Mouse (Mus musculus) v-Abl transformed pro-B cells (cell line): ENCODE measurements around the gene Cage1.

Experiments used
- in situ Hi-C, 2 experiments: fragments of 400-800 bp; cut with MboI; formaldehyde crosslinking; loops; one replicate each; pipeline ENCODE4 v1.15.1; 2025; ENCODE audit not compliant: unreplicated experiment in 2 of 2

The Cage1 gene

DNA sequence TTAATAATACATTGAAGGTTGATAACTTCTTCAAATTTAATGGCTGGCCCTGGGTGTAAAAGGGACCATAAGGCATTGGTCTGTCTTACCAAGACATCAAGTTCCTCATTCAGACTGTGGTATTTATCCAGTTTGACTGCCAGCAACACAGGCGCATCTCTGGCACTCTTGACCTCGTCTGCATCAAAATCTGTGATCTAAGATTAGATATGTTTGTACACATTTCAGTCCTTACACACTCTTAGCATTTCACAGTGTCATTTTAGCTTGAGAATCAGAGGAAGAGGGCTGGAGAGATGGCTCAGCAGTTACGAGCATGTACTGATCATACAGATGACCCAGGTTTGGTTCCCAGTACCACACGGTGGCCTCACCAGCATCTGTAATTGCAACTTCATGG is 21.3 kb downstream of the Cage1 start:
- in situ Hi-C loops: no loop called here

DNA sequence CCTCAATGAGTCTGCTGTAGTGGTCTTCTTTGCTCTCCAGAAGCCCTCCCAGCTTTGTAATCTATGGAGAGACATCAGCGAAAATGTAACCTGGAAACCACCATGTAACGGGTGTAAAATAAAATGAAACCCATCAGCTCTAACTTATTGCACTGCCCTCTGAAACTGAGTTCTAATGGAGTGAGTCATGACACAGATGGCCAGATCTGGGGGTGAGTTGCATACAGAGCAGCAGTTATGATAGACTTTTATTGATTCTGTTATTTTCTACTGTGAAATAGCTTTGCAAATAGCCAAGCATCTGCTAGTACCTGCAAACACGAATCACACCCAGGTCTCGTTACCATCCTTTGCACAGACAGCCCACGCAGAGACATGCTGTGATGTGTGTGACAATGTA is 24.4 kb downstream of the Cage1 start:
- in situ Hi-C loops: no loop called here

DNA sequence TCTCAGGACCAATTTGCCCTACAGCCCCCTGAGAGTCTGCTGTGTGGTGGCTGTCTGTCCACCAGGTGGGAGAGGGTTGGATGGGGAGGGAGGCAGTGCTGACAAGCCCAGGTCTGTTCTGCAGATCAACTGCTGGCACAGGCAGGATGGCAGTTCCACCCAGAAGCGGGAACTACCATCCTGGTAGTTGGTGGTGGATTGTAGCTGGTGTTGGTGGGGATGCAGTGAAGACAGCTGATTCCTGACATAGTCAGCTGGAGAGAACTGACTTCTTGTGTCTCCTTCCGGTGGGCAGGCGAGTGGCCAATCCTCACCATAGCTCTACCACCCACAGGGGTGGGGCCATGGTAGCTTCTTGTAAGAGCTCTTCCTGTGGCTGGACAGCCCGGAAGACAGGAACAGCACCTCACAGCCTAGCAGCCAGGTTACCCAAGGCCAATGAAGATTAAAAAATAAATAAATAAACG is 26.4 kb downstream of the Cage1 start:
- in situ Hi-C loops: no loop called here

GRCm38 (mm10) chr13:38009721-38010408 is 27.0 kb downstream of the Cage1 start:
- in situ Hi-C loops: no loop called here

DNA sequence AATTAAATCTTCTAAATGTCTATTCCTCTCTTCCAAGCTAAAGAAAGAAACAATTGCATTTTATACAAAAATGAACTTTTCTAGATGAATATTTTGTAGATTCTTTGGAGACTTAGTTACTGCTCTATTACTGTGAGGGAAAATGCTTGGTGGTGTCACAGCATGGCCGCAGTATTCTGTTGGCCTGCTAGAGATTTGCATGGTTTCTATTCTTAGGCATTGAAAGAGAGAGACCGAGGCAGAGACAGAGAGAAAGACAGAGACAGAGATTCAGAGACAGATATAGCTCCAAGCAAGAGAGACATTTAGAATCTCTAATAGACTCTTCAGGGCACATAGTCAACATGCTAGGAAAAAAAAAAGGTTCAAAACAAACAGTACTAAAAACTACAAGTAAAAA is 28.9 kb downstream of the Cage1 start:
- in situ Hi-C loops: no loop called here

DNA sequence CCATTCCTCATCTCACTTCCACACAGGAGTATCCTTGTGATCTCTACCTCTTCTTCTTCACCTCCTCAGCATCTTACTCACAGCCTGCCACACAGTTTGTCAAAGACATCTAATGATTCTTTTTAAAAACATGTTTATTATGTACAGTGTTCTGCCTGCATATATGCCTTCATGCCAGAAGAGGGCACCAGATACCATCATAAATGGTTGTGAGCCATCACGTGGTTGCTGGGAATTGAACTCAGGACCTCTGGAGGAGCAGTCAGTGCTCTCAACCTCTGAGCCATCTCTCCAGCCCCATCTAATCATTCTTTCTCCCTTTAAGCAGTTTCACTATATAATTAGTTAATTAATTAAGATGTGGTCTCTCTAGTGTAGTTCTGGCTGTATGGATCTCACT is 34.4 kb downstream of the Cage1 start:
- in situ Hi-C loops: no loop called here

DNA sequence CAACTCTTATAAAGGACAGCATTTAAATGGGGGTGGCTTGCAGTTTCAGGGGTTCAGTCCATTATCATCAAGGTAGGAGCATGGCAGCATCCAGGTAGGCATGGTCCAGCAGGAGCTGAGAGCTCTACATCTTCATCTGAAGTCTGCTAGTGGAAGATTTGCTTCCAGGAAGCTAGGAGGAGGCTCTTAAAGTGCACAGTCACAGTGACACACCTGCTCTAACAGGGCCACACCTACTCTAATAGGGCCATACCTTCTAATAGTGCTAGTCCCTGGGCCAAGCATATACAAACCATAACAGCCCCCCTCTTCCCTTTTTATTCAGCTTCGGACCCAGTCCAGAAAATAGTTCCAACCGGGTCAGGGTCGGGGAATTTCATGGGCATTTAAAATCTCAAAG is 37.2 kb downstream of the Cage1 start:
- in situ Hi-C loops: loop anchor here (25.0 kb wide), 2 partner anchors 213 to 513 kb away; partner anchors contain the start of gene Snrnp48 (in 2 of the 2)

GRCm38 (mm10) chr13:37994405-37994749 is 42.5 kb downstream of the Cage1 start:
- in situ Hi-C loops: loop anchor here (5.0 to 25.0 kb wide), 3 partner anchors 43 to 518 kb away; partner anchors contain the start of genes Cage1 (in 2 of the 2), Riok1 (in 2 of the 2) and Snrnp48 (in 2 of the 2)

- in situ Hi-C loops: loop anchor here (5.0 to 25.0 kb wide), 3 partner anchors 43 to 518 kb away; partner anchors contain the start of genes Cage1 (in 2 of the 2), Riok1 (in 2 of the 2) and Snrnp48 (in 2 of the 2)
Measured at GRCm38 (mm10) chr13:37993704-37994404, 43.0 kb downstream of the Cage1 start, which contains the start of gene Ssr1. Ssr1 (minus strand) TSS chr13:37994217.

- in situ Hi-C loops: loop anchor here (5.0 to 25.0 kb wide), 3 partner anchors 44 to 519 kb away; partner anchors contain the start of genes Cage1 (in 2 of the 2), Riok1 (in 2 of the 2) and Snrnp48 (in 2 of the 2)
Measured at GRCm38 (mm10) chr13:37993376-37993703, 43.5 kb downstream of the Cage1 start.

DNA sequence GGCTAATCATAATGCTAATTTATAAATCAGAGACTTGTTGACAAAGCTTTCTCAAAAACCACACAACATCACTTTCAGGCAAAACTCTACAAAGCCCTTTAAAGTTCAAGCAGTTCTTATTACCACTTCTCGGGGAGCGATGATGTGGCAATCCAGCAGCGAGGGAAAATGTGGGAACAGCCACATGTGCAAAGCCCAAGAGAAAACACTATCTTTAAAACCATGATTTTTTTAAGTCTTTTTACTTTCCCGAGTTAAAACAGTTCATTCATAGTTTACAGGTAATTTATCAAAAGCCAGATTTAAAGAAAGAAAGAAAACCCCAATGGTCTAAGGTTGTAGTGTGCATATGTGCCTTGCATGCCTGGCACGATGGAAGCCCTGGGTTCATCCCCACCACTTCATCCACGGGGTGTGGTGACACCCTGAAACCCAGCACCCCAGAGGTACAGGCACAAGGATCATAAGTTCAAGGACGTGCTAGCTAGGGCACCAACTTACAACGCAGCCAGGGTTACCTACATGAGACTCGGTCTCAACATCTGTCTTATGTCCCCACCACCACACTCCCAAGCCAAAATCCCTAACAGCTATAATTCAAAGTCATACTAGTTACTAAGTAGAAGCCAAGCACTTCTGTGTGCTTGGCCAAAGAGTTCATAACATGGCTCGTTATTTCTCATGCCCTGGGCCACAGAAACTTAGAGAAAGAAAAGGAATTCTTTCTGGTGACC is 44.1 kb downstream of the Cage1 start:
- in situ Hi-C loops: loop anchor here (5.0 to 25.0 kb wide), 3 partner anchors 44 to 519 kb away; partner anchors contain the start of genes Cage1 (in 2 of the 2), Riok1 (in 2 of the 2) and Snrnp48 (in 2 of the 2)

- in situ Hi-C loops: loop anchor here (5.0 to 25.0 kb wide), 3 partner anchors 48 to 523 kb away; partner anchors contain the start of genes Cage1 (in 2 of the 2), Riok1 (in 2 of the 2) and Snrnp48 (in 2 of the 2)
Measured at GRCm38 (mm10) chr13:37989701-37990100, 47.2 kb downstream of the Cage1 start.

GRCm38 (mm10) chr13:37986166-37986565 is 50.7 kb downstream of the Cage1 start:
- in situ Hi-C loops: loop anchor here (25.0 kb wide), 2 partner anchors 226 to 526 kb away; partner anchors contain the start of gene Snrnp48 (in 2 of the 2)

DNA sequence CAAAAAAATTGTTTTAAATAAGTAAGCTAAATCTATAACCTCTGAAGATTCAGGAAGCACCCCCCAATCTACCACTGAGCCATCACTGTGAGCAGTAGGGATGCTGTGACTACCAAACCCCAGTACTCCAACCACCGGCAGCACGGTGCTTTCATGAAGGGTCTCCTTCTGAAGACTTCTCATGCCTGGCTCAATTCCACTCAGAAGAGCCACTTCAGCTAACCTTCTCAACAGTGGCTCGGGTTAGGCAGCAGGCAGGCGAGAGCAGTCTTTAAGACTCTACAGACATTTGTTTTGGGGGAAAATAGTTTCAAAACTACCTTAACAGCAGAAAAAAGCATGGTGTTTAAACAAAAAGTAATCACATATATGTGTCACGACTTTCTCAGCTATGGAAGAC is 55.8 kb downstream of the Cage1 start:
- in situ Hi-C loops: loop anchor here (25.0 kb wide), 2 partner anchors 231 to 531 kb away; partner anchors contain the start of gene Snrnp48 (in 2 of the 2)

- in situ Hi-C loops: loop anchor here (25.0 kb wide), 2 partner anchors 232 to 532 kb away; partner anchors contain the start of gene Snrnp48 (in 2 of the 2)
Measured at GRCm38 (mm10) chr13:37980346-37980745, 56.5 kb downstream of the Cage1 start.

GRCm38 (mm10) chr13:37979506-37979905 is 57.4 kb downstream of the Cage1 start:
- in situ Hi-C loops: loop anchor here (10.0 to 25.0 kb wide), 3 partner anchors 55 to 533 kb away; partner anchors contain the start of genes Snrnp48 (in 2 of the 2), Cage1 (in 1 of the 2) and Riok1 (in 1 of the 2)

- in situ Hi-C loops: loop anchor here (10.0 to 25.0 kb wide), 3 partner anchors 60 to 538 kb away; partner anchors contain the start of genes Snrnp48 (in 2 of the 2), Cage1 (in 1 of the 2) and Riok1 (in 1 of the 2)
Measured at GRCm38 (mm10) chr13:37974731-37975130, 62.1 kb downstream of the Cage1 start.

- in situ Hi-C loops: loop anchor here in 1 of 2 experiments (10.0 kb wide), 1 partner anchor 61 kb away; the partner anchor contains the start of genes Cage1 and Riok1
Measured at GRCm38 (mm10) chr13:37974036-37974435, 62.8 kb downstream of the Cage1 start.

DNA sequence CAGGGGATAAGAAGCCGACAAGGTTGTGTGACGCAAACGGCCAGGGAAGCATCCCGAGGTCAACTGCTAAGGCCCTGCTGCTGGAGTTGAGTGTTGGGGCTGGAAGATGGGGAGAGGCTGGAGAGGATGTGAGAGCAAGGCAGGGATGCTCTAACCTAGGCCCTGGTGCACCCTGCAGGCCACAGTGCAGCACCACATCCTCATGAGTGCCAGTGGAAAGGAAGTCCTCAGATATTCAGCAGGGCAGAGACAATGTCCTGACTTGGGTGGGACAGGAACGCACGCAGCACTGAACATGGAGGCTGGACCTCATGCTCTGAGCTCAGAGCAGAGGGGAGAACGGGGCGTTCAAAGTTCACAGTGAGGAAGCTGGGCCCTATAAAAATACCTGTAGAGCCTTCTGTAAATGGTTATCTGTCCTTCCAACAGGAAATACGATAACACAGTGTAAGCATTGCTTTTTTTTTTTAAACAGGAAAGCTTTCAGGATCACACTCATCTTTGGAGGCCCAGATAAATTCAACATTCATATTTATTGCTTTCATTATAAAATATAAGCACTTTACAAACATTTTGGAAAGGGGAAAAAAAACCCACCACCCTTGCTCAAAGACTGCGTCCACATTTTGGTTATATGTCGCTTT is 65.9 kb downstream of the Cage1 start:
- in situ Hi-C loops: loop anchor here in 1 of 2 experiments (10.0 kb wide), 1 partner anchor 64 kb away; the partner anchor contains the start of genes Cage1 and Riok1
